Mouse (Mus musculus) right cerebral cortex, adult 2 months (tissue): ENCODE measurements around the gene Tspoap1.

Experiments used
- DNase-seq, 2 experiments: peaks; one replicate each; pipeline ENCODE4 v3.0.0; 2021 to 2022; ENCODE audit warnings: low spot score in 2 of 2

Gene Tspoap1

GRCm38 (mm10) chr11:87758957-87759608 lies 1.3 kb upstream of the Tspoap1 start:
- no peak for DNase-seq

GRCm38 (mm10) chr11:87759609-87760005 lies 734 bp upstream of the Tspoap1 start:
- peak in 1 of 2 experiments; percentile 56 for DNase-seq

GRCm38 (mm10) chr11:87761181-87761721 lies 910 bp downstream of the Tspoap1 start:
- peak in 1 of 2 experiments; percentile 31 for DNase-seq

GRCm38 (mm10) chr11:87761806-87762701 lies 1.7 kb downstream of the Tspoap1 start:
- peak; percentile 48 for DNase-seq

GRCm38 (mm10) chr11:87762702-87763385 lies 2.5 kb downstream of the Tspoap1 start:
- DNase-seq, result peak; percentile 39 to 44

- DNase-seq, result peak; percentile 85 to 90
Measured at GRCm38 (mm10) chr11:87763511-87763987, 3.2 kb downstream of the Tspoap1 start.

- DNase-seq, result peak; percentile 55 to 60
Measured at GRCm38 (mm10) chr11:87763988-87764876, 3.9 kb downstream of the Tspoap1 start.

GRCm38 (mm10) chr11:87768745-87769144 lies 8.4 kb downstream of the Tspoap1 start:
- no peak for DNase-seq

- DNase-seq, result peak; percentile 74 to 79
Measured at GRCm38 (mm10) chr11:87770989-87771388, 10.6 kb downstream of the Tspoap1 start.

GRCm38 (mm10) chr11:87772354-87772753 lies 12.0 kb downstream of the Tspoap1 start:
- no peak for DNase-seq

GRCm38 (mm10) chr11:87778100-87778765 lies 17.9 kb downstream of the Tspoap1 start:
- DNase-seq, result peak; percentile 58 to 63

- no peak for DNase-seq
Measured at GRCm38 (mm10) chr11:87778915-87779314, 18.6 kb downstream of the Tspoap1 start.

GRCm38 (mm10) chr11:87779392-87779791 lies 19.1 kb downstream of the Tspoap1 start:
- DNase-seq, result no peak

- DNase-seq, result no peak
Measured at GRCm38 (mm10) chr11:87780130-87780529, 19.8 kb downstream of the Tspoap1 start.

GRCm38 (mm10) chr11:87790088-87790487 lies 29.7 kb downstream of the Tspoap1 start:
- DNase-seq, result no peak

GRCm38 (mm10) chr11:87793460-87793859 lies 33.1 kb downstream of the Tspoap1 start, which contains the start of gene Mpo:
Gene Mpo (plus strand): TSS chr11:87793581.
- DNase-seq, result no peak

GRCm38 (mm10) chr11:87801711-87802275 lies 41.5 kb downstream of the Tspoap1 start:
- DNase-seq, result peak; percentile 63 to 74

- no peak for DNase-seq
Measured at GRCm38 (mm10) chr11:87802621-87803020, 42.3 kb downstream of the Tspoap1 start.

- DNase-seq, result no peak
Measured at GRCm38 (mm10) chr11:87805448-87805847, 45.1 kb downstream of the Tspoap1 start.

GRCm38 (mm10) chr11:87807433-87807832 lies 47.1 kb downstream of the Tspoap1 start:
- no peak for DNase-seq
